Mouse (Mus musculus) NIH3T3 (cell line): ENCODE data around the gene Gm813.

Experiments
- DNase-seq: peaks from one replicate; pipeline ENCODE4 v3.0.0-alpha.2; 2012; ENCODE audit warnings: low read depth

Gm813 gene

GRCm38 (mm10) chr16:58604680-58605079 lies 12.1 kb downstream of the Gm813 start:
- no peak for DNase-seq

- DNase-seq: no peak
Observed at GRCm38 (mm10) chr16:58603831-58604230, 12.9 kb downstream of the Gm813 start.

GRCm38 (mm10) chr16:58600846-58601245 lies 15.9 kb downstream of the Gm813 start:
- DNase-seq: no peak

GRCm38 (mm10) chr16:58591299-58591698 lies 25.5 kb downstream of the Gm813 start:
- no peak for DNase-seq

- no peak for DNase-seq
Observed at GRCm38 (mm10) chr16:58589444-58589843, 27.3 kb downstream of the Gm813 start.

- no peak for DNase-seq
Observed at GRCm38 (mm10) chr16:58573949-58574722, 42.6 kb downstream of the Gm813 start.

- no peak for DNase-seq
Observed at GRCm38 (mm10) chr16:58570694-58571264, 46.0 kb downstream of the Gm813 start.
